Mouse (Mus musculus): ENCODE measurements around the gene Slit3. TPM values are rescaled to one million over a fixed set of nuclear protein-coding genes. Genes with fewer than 3 reads are reported as not detected.

Gene Slit3
- total RNA-seq, 2 experiments from 2014 or later = 12.5 to 17.9 TPM

DNA sequence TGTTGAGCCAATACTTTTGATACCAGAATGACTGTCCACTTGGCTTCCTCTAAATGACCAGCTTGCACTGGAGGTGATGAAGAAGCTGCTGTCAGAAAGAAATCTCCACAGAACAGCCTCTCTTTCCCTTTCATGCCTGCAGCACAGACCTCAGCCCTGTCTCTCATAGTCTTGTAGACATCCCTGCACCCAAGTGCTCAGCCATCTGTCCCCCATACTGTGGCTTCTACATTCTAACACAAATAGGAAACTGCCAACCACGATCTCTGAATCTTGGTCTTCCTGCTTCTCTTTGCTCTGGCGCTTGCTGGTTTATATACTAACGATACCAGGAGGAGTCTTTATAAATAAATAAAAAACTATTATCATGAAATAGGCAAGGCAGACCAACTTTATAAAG, 184.9 kb downstream of the Slit3 start:
- no peak for DNase-seq

GRCm38 (mm10) chr11:35306922-35307321, 185.9 kb downstream of the Slit3 start:
- DNase-seq = no peak

GRCm38 (mm10) chr11:35307992-35308391, 187.0 kb downstream of the Slit3 start:
- no peak for DNase-seq

DNA sequence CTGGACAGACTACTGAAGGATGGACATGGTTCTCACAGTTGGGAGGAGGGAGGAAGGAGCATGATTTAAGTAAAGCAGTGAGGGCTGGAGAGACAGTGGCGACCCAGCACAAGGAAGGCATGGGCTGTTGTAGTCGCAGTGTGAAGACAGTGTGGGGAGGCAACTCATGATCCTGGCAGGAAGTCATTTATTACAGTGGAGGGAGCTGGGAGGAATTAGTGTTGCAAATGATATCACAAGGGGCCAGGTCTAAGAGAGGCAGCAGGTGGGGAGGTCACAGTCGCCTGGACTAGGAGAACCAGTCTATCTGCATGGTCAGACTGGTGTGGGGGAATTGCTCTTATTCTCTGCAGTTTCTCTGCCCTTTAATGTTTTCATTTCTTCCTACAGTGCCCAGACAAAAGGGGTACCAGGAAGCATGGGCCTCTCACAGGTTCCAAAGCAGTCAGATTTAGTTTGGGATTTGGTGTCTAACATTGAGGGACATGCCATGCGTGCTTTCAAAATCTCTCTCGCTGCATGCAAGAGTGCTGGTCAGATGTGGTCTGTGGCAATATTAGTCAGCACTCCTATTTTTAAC, 194.5 kb downstream of the Slit3 start:
- no peak for DNase-seq

DNA sequence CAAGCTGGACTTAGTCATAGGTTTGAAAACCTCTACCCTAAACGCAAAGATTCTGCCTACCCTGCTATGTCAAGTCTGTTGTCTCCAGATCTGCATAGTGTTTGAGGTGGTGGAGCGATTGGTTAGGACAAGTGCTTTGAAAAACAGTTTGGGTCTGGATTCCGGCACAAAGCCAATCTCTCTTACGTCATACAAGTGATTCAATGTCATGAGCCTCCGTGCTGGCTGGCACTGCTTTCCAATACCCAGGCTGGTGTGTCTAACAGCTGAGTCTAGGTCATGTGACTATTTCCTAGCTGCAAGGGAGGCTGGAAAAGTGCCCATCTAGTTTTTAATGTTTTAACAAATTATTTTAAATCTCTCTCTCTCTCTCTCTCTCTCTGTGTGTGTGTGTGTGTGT, 196.2 kb downstream of the Slit3 start:
- no peak for DNase-seq

GRCm38 (mm10) chr11:35317775-35318432, 196.9 kb downstream of the Slit3 start:
- DNase-seq = no peak

GRCm38 (mm10) chr11:35318433-35319020, 197.5 kb downstream of the Slit3 start:
- no peak for DNase-seq

- DNase-seq = no peak
Observed at GRCm38 (mm10) chr11:35320518-35320917, 199.5 kb downstream of the Slit3 start.

GRCm38 (mm10) chr11:35324397-35324796, 203.4 kb downstream of the Slit3 start:
- DNase-seq = no peak

- DNase-seq = no peak
Observed at GRCm38 (mm10) chr11:35325131-35325995, 204.3 kb downstream of the Slit3 start.

GRCm38 (mm10) chr11:35326346-35326745, 205.3 kb downstream of the Slit3 start:
- DNase-seq = no peak

DNA sequence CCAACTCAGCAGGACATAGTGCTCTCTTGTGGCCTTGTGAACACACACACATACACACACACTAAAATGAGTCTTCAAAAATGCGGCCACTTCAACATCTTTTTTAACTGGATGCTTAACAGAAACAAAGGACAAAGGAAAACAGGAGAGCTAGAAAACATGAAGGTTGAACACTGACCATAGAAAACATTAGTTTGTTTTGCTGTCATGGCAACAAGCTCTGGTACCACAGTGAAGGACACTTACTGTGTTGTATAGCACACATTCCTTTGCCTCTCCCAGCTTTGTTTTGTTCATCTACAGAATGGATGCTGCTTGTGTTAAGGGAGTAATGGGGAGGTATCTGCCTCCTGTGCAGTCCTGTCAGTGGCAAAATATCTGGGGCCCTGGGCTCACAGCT, 206.9 kb downstream of the Slit3 start:
- no peak for DNase-seq

GRCm38 (mm10) chr11:35331476-35331875, 210.5 kb downstream of the Slit3 start:
- DNase-seq = no peak

DNA sequence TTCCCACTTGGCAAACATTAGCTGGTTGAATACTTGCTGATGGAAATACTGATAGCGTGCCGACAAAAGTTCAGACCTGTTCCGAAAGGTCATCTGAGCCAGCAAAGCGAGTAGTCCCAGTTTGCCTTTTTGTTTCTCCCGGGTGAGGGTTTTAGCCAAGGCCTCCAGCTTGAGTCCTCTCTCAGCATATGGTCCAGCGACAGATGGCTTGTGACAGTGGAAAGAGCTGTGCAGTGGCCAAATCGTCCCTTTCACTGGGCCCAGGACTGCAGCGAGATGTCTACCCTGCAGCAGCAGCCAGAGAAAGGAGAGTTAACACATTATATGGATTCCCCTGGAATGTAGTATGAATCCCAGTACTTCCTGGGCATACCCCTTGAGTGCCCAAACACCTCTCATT, 215.5 kb downstream of the Slit3 start:
- DNase-seq = no peak

DNA sequence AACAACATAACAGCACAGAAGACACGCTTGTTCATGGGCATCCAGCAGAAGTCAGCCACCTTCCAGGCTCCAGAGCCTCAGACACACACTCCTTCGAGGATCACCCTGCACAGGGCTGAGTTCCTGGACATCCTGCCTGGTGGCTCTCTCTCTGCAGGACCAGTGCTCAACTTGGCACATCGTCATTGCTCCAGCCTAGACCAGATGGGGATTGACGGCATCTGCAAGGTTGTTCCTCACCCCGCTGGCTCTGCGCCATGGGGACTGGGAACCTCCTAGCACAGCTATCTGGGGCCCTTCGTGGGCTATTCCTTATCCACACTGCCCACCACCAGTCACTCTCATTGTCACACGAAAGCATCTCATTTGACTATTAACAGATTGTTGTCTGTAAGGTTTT, 216.5 kb downstream of the Slit3 start:
- peak; percentile 36 for DNase-seq

GRCm38 (mm10) chr11:35337927-35338819, 217.1 kb downstream of the Slit3 start:
- DNase-seq = no peak

- no peak for DNase-seq
Observed at GRCm38 (mm10) chr11:35340752-35341151, 219.7 kb downstream of the Slit3 start.

GRCm38 (mm10) chr11:35342486-35342885, 221.5 kb downstream of the Slit3 start:
- no peak for DNase-seq

- DNase-seq = no peak
Observed at GRCm38 (mm10) chr11:35345696-35346480, 224.9 kb downstream of the Slit3 start.

GRCm38 (mm10) chr11:35348099-35348498, 227.1 kb downstream of the Slit3 start:
- no peak for DNase-seq

GRCm38 (mm10) chr11:35350968-35351367, 229.9 kb downstream of the Slit3 start:
- DNase-seq = no peak
